Mouse (Mus musculus) left cerebral cortex, adult 18-20 months (tissue): ENCODE results near the gene Polr3c. TPM values are rescaled to one million over a fixed set of nuclear protein-coding genes. Genes with fewer than 3 reads are reported as not detected.
"Not testable (repeated sequence)": the region's sequence is repeated elsewhere in the genome, so short reads cannot be mapped to it uniquely, and the experiment has no call there.

Source experiments
- DNase-seq, 2 experiments: peaks; one replicate each; pipeline ENCODE4 v3.0.0; 2021 to 2022; ENCODE audit warnings: low spot score in 2 of 2, mixed read lengths in 1 of 2
- total RNA-seq, 2 experiments: library from RNA; stranded (reverse); gene quantifications; 2 replicates each; pipeline ENCODE4 v1.2.3; 2021

Polr3c gene
- total RNA-seq, 2 experiments from 2014 or later = 21.5 to 24.8 TPM

DNA sequence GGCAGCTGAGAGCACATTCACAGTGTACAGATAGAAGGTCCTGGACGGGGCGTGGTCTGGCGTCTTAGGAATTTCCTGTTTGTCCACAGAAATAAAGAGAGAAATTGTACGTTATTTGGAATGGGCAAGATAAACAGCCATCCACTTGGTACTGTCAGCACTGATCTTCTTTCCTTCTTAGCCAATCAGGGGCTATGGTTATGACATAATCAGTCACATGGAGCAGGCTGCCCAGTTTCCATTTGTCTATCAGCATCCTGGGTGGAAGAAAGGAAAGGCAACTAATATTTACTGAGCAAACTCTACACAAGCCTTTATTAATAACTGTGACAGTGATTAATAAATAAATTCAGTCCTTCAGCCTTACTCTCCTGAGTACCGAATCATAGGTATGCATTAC lies 13.1 kb downstream of the Polr3c start:
- no peak for DNase-seq

DNA sequence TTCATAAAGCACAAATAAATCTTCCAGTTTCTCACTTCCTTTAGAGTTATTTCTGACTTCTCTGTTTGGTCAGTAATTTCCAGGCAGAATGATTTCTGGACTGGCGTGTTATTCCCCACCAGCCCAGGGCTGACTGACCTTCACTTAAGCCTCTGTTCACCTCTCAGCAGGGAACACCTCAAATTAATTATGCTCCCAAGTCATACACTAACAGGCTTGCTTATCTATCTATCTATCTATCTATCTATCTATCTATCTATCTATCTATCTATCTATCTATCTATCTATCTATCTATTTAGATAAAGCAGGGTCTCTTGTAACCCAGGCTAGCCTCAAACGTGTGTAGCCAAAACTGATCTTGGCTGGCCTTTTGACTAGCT lies 18.8 kb downstream of the Polr3c start:
- no peak for DNase-seq

DNA sequence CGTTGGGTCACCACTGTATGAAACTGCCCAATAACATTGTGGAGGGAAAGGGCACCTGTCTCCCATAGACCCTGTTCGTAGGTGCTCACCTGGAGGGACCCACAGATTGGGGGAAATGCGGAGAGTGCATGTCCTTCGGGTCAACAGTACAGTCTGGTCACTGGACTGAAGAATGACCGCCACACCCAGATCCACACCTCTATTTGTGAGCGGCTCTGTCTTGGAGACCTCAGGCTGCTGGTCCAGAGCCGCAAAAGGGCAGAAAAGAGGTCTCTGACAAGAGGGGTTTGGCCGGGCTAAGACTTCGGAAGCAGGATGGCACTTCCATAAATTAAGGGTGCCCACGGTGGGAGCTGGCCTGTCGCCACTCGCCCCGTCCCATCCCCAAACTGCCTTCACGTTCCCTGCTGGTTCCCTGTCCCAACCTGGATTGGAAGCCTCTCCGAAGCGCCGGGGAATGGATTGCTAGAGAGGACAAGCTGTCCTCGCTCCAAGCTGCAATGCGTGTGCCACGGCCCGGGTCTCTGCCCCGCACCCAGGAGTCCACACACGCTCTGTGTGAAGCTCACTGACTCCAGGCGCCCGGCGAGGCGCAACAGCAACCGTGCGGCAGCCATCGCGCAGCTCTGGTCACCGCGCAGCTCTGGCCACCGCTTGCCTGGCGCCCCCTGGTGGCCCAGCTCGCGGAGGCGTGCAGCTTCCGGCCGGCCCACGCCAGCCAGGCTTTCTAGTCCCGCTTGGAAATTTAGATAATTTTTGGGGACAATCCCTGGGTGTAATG lies 19.3 kb downstream of the Polr3c start, which contains the start of gene Nudt17:
Nudt17 (minus strand) TSS at position 660 of the 781 bp plus-strand sequence.
- peak; percentile 87 to 90 for DNase-seq

DNA sequence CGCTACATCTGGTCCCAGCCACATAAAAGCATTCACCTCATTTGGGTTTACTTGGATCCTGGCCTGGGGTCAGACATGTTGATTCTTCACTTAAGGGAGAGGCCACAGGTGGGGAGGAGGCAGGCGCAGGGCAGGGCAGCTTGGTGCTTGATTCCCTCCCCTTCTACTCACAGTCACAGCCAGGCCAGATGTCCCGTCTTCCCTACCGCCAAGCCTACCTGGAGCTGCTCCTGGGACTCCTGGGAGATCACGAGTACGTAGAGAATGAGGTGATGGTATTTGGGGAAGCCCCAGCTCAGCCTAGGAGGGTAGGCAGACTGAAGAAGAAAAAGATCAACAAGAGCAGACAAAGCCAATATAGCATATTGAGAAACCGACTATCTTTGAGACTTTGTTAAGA lies 20.4 kb downstream of the Polr3c start:
- DNase-seq = no peak

DNA sequence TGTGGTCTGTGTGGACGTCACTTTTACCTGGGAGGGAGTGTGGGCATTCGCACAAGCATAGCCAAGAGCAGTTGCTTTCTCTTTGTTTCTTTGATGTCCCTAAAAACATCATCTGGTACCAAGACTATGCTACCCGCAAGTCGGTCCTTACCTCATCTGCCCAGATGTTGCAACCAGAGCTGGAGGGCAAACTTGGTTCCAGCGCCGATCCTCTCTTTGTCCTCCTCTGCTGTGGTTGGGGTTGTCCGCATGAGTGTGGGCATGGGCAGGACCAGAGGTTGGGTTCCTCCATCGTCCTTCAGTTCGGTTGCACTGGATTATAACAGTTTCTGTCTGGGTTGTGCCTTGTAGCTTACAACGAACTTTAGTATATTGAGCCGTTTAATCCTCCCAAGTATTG lies 21.2 kb downstream of the Polr3c start:
- DNase-seq = no peak

DNA sequence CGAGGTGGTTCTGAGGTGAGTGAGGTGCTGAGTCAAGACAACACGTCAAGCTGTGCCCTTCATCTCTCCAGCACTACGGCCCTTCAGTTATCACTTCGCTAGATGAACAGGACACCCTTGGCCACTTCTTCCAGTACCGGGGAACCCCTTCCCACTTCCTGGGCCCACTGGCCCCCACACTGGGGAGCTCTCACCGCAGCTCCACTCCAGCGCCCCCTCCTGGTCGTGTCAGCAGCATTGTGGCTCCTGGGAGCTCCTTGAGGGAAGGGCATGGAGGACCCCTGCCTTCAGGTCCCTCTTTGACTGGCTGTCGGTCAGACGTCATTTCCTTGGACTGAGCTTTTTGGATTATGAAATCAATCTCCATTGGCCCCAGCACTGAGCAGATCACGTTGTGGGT lies 22.6 kb downstream of the Polr3c start:
- no peak for DNase-seq

DNA sequence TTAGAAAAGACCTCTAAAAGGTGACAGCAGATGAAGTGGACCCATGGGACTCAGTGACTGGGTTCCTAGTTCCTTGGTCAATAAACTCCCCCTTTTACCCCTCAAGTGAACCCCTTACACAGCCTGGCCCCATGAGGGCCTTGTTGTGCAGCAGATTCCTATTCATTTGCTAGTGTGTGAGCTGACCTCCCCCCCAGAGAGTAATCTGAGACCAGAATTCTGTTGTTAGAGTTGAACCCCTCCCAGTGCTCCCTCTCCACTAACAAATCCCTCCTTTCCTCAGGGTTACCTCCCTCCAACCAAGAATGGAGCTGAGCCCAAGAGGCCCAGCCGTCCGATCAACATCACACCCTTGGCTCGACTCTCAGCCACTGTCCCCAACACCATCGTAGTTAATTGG lies 26.4 kb downstream of the Polr3c start:
- no peak for DNase-seq

DNA sequence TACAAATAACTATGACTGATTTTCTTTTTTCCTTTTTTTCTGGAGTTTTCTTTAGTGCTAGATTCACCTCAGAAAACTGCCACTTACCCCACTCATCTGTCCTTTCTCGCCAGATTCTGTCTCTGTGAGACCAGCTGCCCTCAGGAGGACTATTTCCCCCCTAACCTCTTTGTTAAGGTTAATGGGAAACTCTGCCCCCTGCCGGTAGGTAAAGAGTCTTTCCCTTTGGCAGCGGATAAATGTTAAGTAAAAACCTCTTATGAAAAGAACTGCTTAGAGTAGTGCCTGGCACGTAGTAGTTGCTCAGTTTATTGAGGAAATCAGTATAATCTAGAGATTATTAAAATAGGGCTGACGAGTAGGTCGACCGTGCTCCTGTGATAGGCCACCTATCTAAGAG lies 27.1 kb downstream of the Polr3c start:
- peak in 1 of 2 experiments; percentile 27 for DNase-seq

DNA sequence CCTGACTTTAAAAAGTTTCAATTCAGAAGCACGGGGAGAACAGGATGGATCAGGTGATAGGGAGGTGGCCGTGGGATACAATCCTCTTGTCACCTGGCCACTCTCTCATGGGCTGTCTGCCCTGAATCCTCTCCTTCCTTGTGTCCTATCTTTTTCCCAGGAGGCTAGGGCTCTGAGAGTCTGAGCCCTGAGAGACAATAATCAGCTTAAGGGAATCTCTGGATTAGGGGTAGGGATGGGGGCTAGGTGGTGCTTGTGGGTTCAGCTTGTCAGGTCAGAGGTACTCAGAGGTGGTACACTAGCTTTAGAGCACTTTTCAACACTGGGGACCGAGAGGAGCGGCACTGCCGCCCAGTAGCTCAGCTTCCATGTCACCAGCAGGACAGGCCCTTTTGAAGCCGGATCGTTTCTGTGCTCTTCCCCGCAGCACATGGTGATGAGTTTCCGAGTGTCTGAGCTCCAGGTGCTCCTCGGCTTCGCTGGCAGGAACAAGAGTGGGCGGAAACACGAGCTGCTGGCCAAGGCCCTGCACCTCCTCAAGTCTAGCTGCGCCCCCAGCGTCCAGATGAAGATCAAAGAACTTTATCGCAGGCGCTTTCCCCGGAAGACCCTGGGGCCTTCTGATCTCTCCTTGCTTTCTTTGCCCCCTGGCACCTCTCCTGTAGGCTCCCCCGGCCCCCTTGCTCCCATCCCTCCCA lies 28.3 kb downstream of the Polr3c start:
- DNase-seq = peak; percentile 53 to 63

DNA sequence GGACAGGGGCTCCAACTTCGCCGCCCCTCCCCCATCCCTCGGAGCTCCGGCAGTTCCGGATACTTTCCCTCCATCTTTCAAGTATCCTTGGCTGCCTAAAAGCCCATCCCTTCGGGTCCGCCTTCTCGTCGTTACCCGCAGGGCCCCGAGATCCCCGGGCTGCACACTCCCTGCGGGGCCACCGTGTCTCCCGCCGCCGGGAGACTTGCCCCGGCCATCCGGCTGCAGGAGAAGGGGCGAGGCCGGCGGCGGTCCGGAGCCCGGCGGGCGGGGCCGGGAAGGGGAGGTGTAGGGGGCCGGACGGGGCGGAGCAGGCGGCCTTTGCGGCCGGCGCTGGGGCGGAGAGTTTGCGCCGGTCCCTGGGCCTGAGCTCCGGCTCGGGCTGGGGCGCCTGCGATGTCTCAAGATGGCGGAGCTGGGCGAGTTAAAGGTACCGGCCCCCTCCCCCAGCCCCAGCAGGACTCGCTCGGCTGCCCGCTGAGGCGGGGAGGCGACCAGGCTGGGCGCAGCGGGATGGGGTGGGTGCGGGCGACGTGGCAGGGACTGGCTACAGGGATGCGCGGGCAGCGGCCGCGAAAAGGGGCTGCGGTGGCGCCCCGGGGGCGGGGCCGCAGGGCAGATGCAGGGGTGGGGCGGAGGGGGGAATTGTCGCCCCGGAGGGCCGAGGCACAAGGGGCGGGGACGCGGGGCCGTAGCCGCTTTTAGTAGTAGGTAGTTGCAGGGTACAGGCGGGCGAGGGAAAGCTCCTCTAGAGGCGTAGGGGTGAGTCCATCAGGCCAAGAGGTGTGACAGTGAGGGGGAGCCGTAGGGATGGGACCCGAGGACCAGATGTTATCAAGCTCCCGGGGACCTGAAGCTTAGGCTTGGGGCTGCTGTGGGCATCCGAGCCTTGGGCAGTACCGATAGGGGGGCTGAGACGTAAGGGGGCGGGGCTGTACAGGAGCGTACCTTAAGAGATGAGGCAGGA lies 30.4 kb downstream of the Polr3c start:
- DNase-seq = peak; percentile 74 to 82

DNA sequence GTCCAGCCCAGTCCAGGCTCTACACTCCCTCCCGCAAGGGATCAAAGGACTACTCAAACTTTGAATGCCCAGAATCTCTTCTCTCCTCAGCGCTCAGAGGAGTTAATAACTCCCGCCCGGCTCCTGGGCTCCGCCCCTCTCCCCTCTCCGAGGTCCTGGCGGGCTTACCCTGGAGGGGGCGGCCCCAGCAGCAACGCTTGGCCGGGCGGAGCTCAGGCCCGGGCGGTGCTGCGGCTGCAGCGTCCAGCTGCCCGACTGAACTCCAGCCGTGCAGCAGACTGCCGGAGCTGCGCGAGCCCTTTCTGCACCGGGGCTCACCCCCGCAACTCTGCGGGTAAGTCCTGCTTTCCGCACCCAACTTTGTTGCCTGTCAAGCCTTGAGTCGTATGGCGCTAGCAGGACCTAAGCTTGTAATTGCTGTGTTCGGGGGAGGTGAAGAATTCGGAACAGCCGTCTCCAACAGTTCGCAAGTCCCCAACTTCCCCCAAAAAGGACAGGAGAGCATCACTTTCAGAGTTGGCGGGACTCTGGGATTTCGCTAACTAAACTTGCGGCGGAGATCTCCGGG lies 31.1 kb downstream of the Polr3c start, which contains the start of gene Pias3:
Pias3 (plus strand) TSS at position 187 of the 568 bp plus-strand sequence.
- peak; percentile 29 to 58 for DNase-seq

DNA sequence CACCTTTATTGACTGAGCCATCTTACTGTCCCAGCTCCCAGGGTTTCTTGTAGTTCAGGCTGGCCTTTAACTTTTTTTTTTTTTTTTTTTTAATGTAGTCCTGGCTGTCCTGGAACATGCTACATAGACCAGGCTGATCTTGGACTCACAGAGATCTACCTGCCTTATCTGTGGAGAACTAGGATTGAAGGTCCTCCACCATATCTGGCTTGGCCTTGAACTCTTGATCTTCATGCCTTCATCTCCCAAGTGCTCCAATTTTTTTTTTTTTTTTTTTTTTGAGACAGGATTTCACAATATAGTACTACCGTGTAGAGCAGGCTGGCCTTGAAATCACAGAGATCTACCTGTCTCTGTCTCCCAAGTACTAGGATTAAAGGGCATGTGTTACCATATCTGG lies 33.8 kb downstream of the Polr3c start:
- DNase-seq = no peak

DNA sequence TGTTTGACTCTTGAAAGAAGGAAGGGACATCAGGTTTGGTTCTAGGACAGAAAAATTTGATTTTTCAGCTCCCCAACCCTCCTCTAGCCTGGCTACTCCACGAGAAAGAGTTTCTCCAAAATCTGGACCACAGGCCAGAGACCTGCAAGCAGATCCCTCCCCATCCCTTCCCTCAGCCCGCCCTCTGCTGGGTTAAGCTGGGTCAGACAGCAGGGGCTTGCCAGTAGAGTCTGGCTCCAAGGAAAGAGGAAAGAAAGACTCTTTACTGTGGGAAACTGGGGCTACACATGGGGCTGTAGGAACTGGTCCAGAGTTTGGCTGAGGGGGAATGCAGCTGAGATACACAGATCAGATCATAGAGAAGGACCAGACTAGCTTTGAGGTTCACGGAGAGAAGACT lies 34.9 kb downstream of the Polr3c start:
- no peak for DNase-seq

DNA sequence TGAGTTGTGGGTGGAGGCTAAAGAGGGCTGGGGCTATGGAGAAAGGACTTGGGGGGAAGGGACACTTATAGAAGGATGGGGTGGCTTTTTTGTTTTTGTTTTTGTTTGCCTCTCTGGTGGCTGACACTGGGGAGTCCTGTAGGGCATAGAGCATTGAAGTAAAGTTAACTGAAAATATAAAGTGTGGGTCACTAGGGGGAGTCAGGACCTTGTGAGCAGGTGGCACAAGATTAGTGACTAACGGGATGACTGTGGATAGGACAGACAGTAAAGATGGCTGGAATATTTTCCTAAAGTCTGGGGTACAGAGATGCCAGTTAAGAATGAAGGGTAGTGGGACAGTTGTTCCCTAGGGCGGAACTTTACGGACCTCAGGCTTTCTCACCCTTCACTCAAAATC lies 37.1 kb downstream of the Polr3c start:
- no peak for DNase-seq

DNA sequence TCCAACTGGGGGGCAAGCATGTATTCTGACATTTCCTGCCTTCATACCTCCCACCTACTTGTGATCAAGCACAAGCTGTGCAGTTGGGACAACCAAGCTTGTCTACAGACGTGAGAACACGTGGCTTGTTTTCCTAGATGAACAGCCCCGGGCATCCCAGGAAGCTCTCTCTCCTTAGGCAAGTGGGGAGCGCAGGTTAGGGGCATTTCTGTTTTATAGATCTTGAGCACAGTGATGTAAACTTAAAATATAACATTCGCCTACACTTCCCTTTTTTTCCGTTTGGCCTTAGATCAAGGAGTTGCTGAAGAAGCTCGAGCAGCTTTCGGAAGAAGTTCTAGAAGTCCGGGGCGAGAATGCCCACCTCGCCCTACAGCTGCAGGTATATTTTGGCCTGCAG lies 38.6 kb downstream of the Polr3c start:
- no peak for DNase-seq

DNA sequence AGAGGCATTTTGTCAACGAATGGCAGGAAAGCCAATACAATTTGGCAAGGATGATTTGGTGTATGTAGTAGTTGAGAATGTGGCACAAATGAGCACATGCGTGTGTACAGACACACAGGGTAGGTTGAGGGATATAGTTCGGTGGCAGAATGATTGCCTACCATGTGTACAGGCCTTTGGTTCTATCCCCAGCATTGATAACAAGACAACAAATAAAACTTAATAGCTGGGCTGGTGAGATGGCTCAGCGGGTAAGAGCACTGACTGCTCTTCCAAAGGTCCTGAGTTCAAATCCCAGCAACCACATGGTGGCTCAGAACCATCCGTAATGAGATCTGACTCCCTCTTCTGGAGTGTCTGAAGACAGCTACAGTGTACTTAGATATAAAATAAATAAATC lies 41.4 kb downstream of the Polr3c start:
- DNase-seq = not testable (repeated sequence)

DNA sequence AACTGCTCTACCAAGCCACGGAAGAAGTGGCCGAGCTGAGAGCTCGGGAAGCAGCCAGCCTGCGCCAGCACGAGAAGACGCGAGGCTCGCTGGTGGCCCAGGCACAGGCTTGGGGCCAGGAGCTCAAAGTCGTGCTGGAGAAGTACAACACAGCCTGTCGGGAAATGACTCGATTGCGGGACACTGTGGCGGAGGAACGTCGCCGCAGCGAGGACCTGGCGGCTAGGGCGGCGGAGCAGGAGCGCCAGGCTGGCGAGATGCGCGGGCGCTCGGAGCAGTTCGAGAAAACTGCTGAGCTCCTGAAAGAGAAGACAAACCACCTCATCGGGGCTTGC lies 42.6 kb downstream of the Polr3c start:
- no peak for DNase-seq

DNA sequence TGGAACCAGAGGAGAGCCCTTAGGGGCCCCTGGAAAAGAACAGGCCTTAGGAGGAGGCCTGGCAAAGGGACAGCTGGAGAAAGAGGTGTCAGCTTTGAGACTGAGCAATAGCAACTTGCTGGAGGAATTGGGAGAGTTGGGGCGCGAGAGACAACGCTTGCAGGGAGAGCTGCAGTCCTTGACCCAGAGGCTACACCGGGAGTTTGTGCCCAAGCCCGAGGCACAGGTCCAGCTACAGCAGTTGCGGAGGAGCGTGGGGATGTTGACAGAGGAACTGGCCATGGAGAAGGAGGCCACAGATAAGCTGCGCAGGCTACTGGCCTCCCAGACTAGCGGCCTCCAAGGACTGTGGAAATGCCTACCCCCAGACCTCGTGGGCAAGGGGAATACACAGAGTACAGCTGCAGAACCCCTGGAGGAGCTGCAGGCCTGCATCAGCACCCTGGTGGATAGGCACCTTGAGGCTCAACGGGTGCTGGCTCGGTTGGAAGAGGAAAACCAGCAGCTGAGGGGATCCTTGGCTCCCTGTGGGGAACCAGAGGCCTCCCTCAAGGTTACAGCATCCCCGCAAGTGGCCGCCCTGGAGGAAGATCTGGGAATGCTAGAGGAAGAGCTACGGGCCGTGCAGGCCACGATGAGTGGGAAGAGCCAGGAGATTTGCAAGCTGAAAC lies 43.1 kb downstream of the Polr3c start:
- DNase-seq = no peak

DNA sequence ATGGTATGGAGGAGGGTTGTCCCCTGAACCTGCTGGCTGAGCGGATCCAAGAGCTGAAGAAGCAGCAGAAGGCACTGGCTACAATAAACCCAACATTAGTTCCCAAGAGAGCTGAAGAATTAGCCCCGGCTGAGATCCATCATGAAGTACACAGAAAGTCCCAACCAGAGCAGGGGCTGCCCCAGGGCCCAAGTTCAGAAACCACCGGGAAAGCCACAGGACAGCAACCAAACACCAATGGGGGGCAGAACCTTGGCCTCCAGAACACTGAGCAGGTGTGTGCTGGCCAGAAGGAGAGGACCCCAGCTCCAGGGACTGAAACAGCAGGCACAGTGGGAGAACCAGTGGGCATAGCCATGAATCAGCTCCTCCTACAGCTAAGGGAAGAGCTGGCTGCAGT lies 43.9 kb downstream of the Polr3c start:
- no peak for DNase-seq

DNA sequence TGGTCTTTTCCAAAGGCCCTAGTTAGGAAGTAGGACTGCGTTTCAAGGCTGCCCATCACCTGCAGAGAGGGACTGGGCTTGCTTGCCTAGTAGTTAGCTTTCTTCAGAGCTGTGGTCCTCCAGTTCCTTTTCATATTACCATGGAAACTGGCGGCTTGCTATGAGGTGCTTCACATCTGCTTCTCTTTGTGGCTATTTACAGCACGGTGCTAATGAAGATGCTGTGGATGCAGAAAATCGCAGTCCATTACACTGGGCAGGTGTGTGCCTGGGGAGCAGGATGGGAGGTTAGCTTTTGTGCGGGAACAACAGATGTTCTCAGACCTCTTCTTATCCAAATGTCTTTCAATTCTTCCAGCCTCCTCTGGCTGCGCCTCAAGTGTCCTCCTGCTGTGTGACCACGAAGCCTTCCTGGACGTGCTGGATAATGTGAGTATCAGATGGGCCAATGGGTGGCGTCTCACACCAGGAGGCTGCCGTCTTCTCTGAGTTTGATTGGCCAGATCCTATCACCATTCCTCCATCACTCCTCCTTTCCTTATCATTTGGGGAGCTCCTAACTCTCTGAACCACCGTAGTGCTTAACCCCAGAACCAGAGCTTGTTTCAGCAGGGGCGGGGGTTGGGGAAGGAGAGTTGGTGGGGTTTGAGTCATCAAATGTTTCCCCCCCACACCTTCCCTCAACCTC lies 47.0 kb downstream of the Polr3c start:
- DNase-seq = no peak
